Mouse (Mus musculus): ENCODE measurements around the gene Rbm25.

Rbm25 gene

GRCm38 (mm10) chr12:83650346-83650745 is 19.3 kb downstream of the Rbm25 start:
- no peak for DNase-seq (ENCODE audit: low read depth, low spot score)

GRCm38 (mm10) chr12:83651414-83651813 is 20.4 kb downstream of the Rbm25 start:
- DNase-seq (ENCODE audit: low read depth, low spot score): no peak

GRCm38 (mm10) chr12:83685466-83685865 is 54.4 kb downstream of the Rbm25 start:
- no peak for DNase-seq (ENCODE audit: low read depth, low spot score)

GRCm38 (mm10) chr12:83686575-83687350 is 55.7 kb downstream of the Rbm25 start:
- DNase-seq (ENCODE audit: low read depth, low spot score): no peak

GRCm38 (mm10) chr12:83687934-83688315 is 56.9 kb downstream of the Rbm25 start, which contains the start of gene Psen1:
Psen1 (plus strand) TSS chr12:83688152.
- DNase-seq (ENCODE audit: low read depth, low spot score): peak; percentile 86

- peak; percentile 51 for DNase-seq (ENCODE audit: low read depth, low spot score)
These were observed 57.5 kb downstream of the Rbm25 start for GRCm38 (mm10) chr12:83688316-83689086.

- no peak for DNase-seq (ENCODE audit: low read depth, low spot score)
These were observed 58.0 kb downstream of the Rbm25 start for GRCm38 (mm10) chr12:83689087-83689432.

- DNase-seq (ENCODE audit: low read depth, low spot score): no peak
These were observed 63.0 kb downstream of the Rbm25 start for GRCm38 (mm10) chr12:83694011-83694410.

- no peak for DNase-seq (ENCODE audit: low read depth, low spot score)
These were observed 63.6 kb downstream of the Rbm25 start for GRCm38 (mm10) chr12:83694669-83695068.

- DNase-seq (ENCODE audit: low read depth, low spot score): no peak
These were observed 67.6 kb downstream of the Rbm25 start for GRCm38 (mm10) chr12:83698637-83699036.

GRCm38 (mm10) chr12:83701608-83702007 is 70.6 kb downstream of the Rbm25 start:
- DNase-seq (ENCODE audit: low read depth, low spot score): no peak

GRCm38 (mm10) chr12:83702796-83703195 is 71.8 kb downstream of the Rbm25 start:
- no peak for DNase-seq (ENCODE audit: low read depth, low spot score)

- no peak for DNase-seq (ENCODE audit: low read depth, low spot score)
These were observed 75.9 kb downstream of the Rbm25 start for GRCm38 (mm10) chr12:83706951-83707350.

- DNase-seq (ENCODE audit: low read depth, low spot score): no peak
These were observed 77.4 kb downstream of the Rbm25 start for GRCm38 (mm10) chr12:83708160-83709092.

GRCm38 (mm10) chr12:83709934-83710333 is 78.9 kb downstream of the Rbm25 start:
- DNase-seq (ENCODE audit: low read depth, low spot score): no peak

- DNase-seq (ENCODE audit: low read depth, low spot score): peak; percentile 58
These were observed 82.7 kb downstream of the Rbm25 start for GRCm38 (mm10) chr12:83713749-83714148.

- DNase-seq (ENCODE audit: low read depth, low spot score): peak; percentile 59
These were observed 85.6 kb downstream of the Rbm25 start for GRCm38 (mm10) chr12:83716416-83717184.

GRCm38 (mm10) chr12:83719431-83719830 is 88.4 kb downstream of the Rbm25 start:
- DNase-seq (ENCODE audit: low read depth, low spot score): no peak

GRCm38 (mm10) chr12:83721281-83721680 is 90.2 kb downstream of the Rbm25 start:
- DNase-seq (ENCODE audit: low read depth, low spot score): no peak

- DNase-seq (ENCODE audit: low read depth, low spot score): no peak
These were observed 92.0 kb downstream of the Rbm25 start for GRCm38 (mm10) chr12:83723037-83723436.
